Mouse (Mus musculus): ENCODE measurements around the gene Pdlim7. TPM values are rescaled to one million over a fixed set of nuclear protein-coding genes. Genes with fewer than 3 reads are reported as not detected.
A peak's percentile ranks its signal among the peaks of the same experiment; 100 is the strongest.

Gene Pdlim7
- polyA plus RNA-seq, 1 experiment from 2014 or later = 200 TPM

GRCm38 (mm10) chr13:55473076-55473831 lies 40.2 kb downstream of the Pdlim7 start:
- Histone ChIP-seq H3K4me2 (ENCODE audit: low read depth, low read length) (peak overlapping the region; percentile 100), H3K27ac (ENCODE audit: low read length) (no peak overlapping the region), H3K27me3 (replicated peaks; ENCODE audit: control insufficient read depth, insufficient read depth, low read length) (0 out of 2 replicates have a peak, but pooled peaks cover 3% of the 10 kb centered on the region), H3K9me3 (ENCODE audit: control insufficient read depth, low read length) (no peaks in the 10 kb centered on the region), H3K4me1 (ENCODE audit: control insufficient read depth, insufficient read depth, low read length) (peaks cover 8% of the 10 kb centered on the region), H3K4me3 (ENCODE audit: low read length) (peak overlapping the region; percentile 65), H3K9ac (ENCODE audit: low read depth, low read length) (peak overlapping the region; percentile 71), H3K36me3 (ENCODE audit: control insufficient read depth, insufficient read depth, low read length) (0 out of 2 replicates have a peak, but pooled peaks cover 2% of the 10 kb centered on the region)
- no peak for ATAC-seq
- WGBS = 35% methylated on average over 18 of the region's 18 CpGs

GRCm38 (mm10) chr13:55472132-55473022 lies 41.1 kb downstream of the Pdlim7 start:
- ATAC-seq = peak; percentile 52
- H3K4me1 ChIP-seq (ENCODE audit: control insufficient read depth, insufficient read depth, low read length) = peaks cover 8% of the 10 kb centered on the region
- peak overlapping the region; percentile 65 for H3K4me3 ChIP-seq (ENCODE audit: low read length)
- 0 out of 2 replicates have a peak, but pooled peaks cover 2% of the 10 kb centered on the region for H3K36me3 ChIP-seq (ENCODE audit: control insufficient read depth, insufficient read depth, low read length)
- H3K9ac ChIP-seq (ENCODE audit: low read depth, low read length) = peak overlapping the region; percentile 71
- H3K4me2 ChIP-seq (ENCODE audit: low read depth, low read length) = peak overlapping the region; percentile 100
- under 1% methylated on average over 101 of the region's 103 CpGs for WGBS
- H3K27me3 ChIP-seq (replicated peaks; ENCODE audit: control insufficient read depth, insufficient read depth, low read length) = 0 out of 2 replicates have a peak, but pooled peaks cover 3% of the 10 kb centered on the region
- H3K27ac ChIP-seq (ENCODE audit: low read length) = peak overlapping the region; percentile 55
- no peaks in the 10 kb centered on the region for H3K9me3 ChIP-seq (ENCODE audit: control insufficient read depth, low read length)

- 0 out of 2 replicates have a peak, but pooled peaks cover 2% of the 10 kb centered on the region for H3K36me3 ChIP-seq (ENCODE audit: control insufficient read depth, insufficient read depth, low read length)
- peak overlapping the region; percentile 100 for H3K4me2 ChIP-seq (ENCODE audit: low read depth, low read length)
- H3K4me1 ChIP-seq (ENCODE audit: control insufficient read depth, insufficient read depth, low read length) = peaks cover 8% of the 10 kb centered on the region
- H3K27me3 ChIP-seq (replicated peaks; ENCODE audit: control insufficient read depth, insufficient read depth, low read length) = 0 out of 2 replicates have a peak, but pooled peaks cover 3% of the 10 kb centered on the region
- 0% methylated on average over 31 of the region's 31 CpGs for WGBS
- peak; percentile 38 for ATAC-seq
- H3K27ac ChIP-seq (ENCODE audit: low read length) = 0 out of 2 replicates have a peak overlapping the region, but pooled peaks have one; percentile 18
- peak overlapping the region; percentile 71 for H3K9ac ChIP-seq (ENCODE audit: low read depth, low read length)
- H3K4me3 ChIP-seq (ENCODE audit: low read length) = peak overlapping the region; percentile 65
- H3K9me3 ChIP-seq (ENCODE audit: control insufficient read depth, low read length) = no peaks in the 10 kb centered on the region
These were observed 41.7 kb downstream of the Pdlim7 start for GRCm38 (mm10) chr13:55471819-55472131.

GRCm38 (mm10) chr13:55471156-55471818 lies 42.2 kb downstream of the Pdlim7 start:
- H3K4me2 ChIP-seq (ENCODE audit: low read depth, low read length) = peak overlapping the region; percentile 100
- peak overlapping the region; percentile 65 for H3K4me3 ChIP-seq (ENCODE audit: low read length)
- no peak overlapping the region for H3K27ac ChIP-seq (ENCODE audit: low read length)
- 0 out of 2 replicates have a peak, but pooled peaks cover 2% of the 10 kb centered on the region for H3K36me3 ChIP-seq (ENCODE audit: control insufficient read depth, insufficient read depth, low read length)
- peak; percentile 72 for ATAC-seq
- 0 out of 2 replicates have a peak, but pooled peaks cover 3% of the 10 kb centered on the region for H3K27me3 ChIP-seq (replicated peaks; ENCODE audit: control insufficient read depth, insufficient read depth, low read length)
- H3K9me3 ChIP-seq (ENCODE audit: control insufficient read depth, low read length) = no peaks in the 10 kb centered on the region
- H3K4me1 ChIP-seq (ENCODE audit: control insufficient read depth, insufficient read depth, low read length) = peaks cover 8% of the 10 kb centered on the region
- WGBS = 2% methylated on average over 54 of the region's 54 CpGs
- peak overlapping the region; percentile 71 for H3K9ac ChIP-seq (ENCODE audit: low read depth, low read length)

GRCm38 (mm10) chr13:55470372-55470771 lies 43.1 kb downstream of the Pdlim7 start:
- no peak overlapping the region for H3K27ac ChIP-seq (ENCODE audit: low read length)
- H3K4me2 ChIP-seq (ENCODE audit: low read depth, low read length) = no peak overlapping the region
- H3K36me3 ChIP-seq (ENCODE audit: control insufficient read depth, insufficient read depth, low read length) = 0 out of 2 replicates have a peak, but pooled peaks cover 2% of the 10 kb centered on the region
- ATAC-seq = no peak
- peaks cover 8% of the 10 kb centered on the region for H3K4me1 ChIP-seq (ENCODE audit: control insufficient read depth, insufficient read depth, low read length)
- no peaks in the 10 kb centered on the region for H3K9me3 ChIP-seq (ENCODE audit: control insufficient read depth, low read length)
- 0 out of 2 replicates have a peak, but pooled peaks cover 3% of the 10 kb centered on the region for H3K27me3 ChIP-seq (replicated peaks; ENCODE audit: control insufficient read depth, insufficient read depth, low read length)
- H3K9ac ChIP-seq (ENCODE audit: low read depth, low read length) = no peak overlapping the region
- 73% methylated on average over 9 of the region's 9 CpGs for WGBS
- H3K4me3 ChIP-seq (ENCODE audit: low read length) = no peak overlapping the region

GRCm38 (mm10) chr13:55468851-55469560 lies 44.5 kb downstream of the Pdlim7 start:
- no peaks in the 10 kb centered on the region for H3K9me3 ChIP-seq (ENCODE audit: control insufficient read depth, low read length)
- H3K4me1 ChIP-seq (ENCODE audit: control insufficient read depth, insufficient read depth, low read length) = peaks cover 16% of the 10 kb centered on the region
- no peak overlapping the region for H3K9ac ChIP-seq (ENCODE audit: low read depth, low read length)
- no peak overlapping the region for H3K27ac ChIP-seq (ENCODE audit: low read length)
- no peak overlapping the region for H3K4me3 ChIP-seq (ENCODE audit: low read length)
- H3K27me3 ChIP-seq (replicated peaks; ENCODE audit: control insufficient read depth, insufficient read depth, low read length) = 0 out of 2 replicates have a peak, but pooled peaks cover 3% of the 10 kb centered on the region
- H3K4me2 ChIP-seq (ENCODE audit: low read depth, low read length) = no peak overlapping the region
- no peaks in the 10 kb centered on the region for H3K36me3 ChIP-seq (ENCODE audit: control insufficient read depth, insufficient read depth, low read length)
- 48% methylated on average over 13 of the region's 13 CpGs for WGBS
- no peak for ATAC-seq

- 0 out of 2 replicates have a peak, but pooled peaks cover 3% of the 10 kb centered on the region for H3K27me3 ChIP-seq (replicated peaks; ENCODE audit: control insufficient read depth, insufficient read depth, low read length)
- no peaks in the 10 kb centered on the region for H3K9me3 ChIP-seq (ENCODE audit: control insufficient read depth, low read length)
- no peak overlapping the region for H3K4me2 ChIP-seq (ENCODE audit: low read depth, low read length)
- 67% methylated on average over 5 of the region's 5 CpGs for WGBS
- no peak overlapping the region for H3K9ac ChIP-seq (ENCODE audit: low read depth, low read length)
- no peak overlapping the region for H3K4me3 ChIP-seq (ENCODE audit: low read length)
- no peak for ATAC-seq
- H3K36me3 ChIP-seq (ENCODE audit: control insufficient read depth, insufficient read depth, low read length) = peaks cover 6% of the 10 kb centered on the region; the same call in 1 of the 2 replicates
- no peak overlapping the region for H3K27ac ChIP-seq (ENCODE audit: low read length)
- peaks cover 11% of the 10 kb centered on the region for H3K4me1 ChIP-seq (ENCODE audit: control insufficient read depth, insufficient read depth, low read length)
These were observed 47.5 kb downstream of the Pdlim7 start for GRCm38 (mm10) chr13:55465830-55466440.

- Histone ChIP-seq H3K4me3 (ENCODE audit: low read length) (no peak overlapping the region), H3K4me2 (ENCODE audit: low read depth, low read length) (peak overlapping the region; percentile 73; the same call in 1 of the 2 replicates), H3K9ac (ENCODE audit: low read depth, low read length) (peak overlapping the region; percentile 74; the same call in 1 of the 2 replicates), H3K27me3 (replicated peaks; ENCODE audit: control insufficient read depth, insufficient read depth, low read length) (0 out of 2 replicates have a peak, but pooled peaks cover 3% of the 10 kb centered on the region), H3K4me1 (ENCODE audit: control insufficient read depth, insufficient read depth, low read length) (peaks cover 9% of the 10 kb centered on the region), H3K36me3 (ENCODE audit: control insufficient read depth, insufficient read depth, low read length) (peaks cover 8% of the 10 kb centered on the region; the same call in 1 of the 2 replicates), H3K9me3 (ENCODE audit: control insufficient read depth, low read length) (no peaks in the 10 kb centered on the region), H3K27ac (ENCODE audit: low read length) (no peak overlapping the region)
- WGBS = 24% methylated on average over 3 of the region's 3 CpGs
- no peak for ATAC-seq
These were observed 48.3 kb downstream of the Pdlim7 start for GRCm38 (mm10) chr13:55465184-55465583.

Measured in intestine, embryonic 16.5 days (tissue).